Mouse (Mus musculus) hematopoietic stem cell, adult 5-6 weeks (primary cell): ENCODE measurements around the gene Sipa1l2. TPM values are rescaled to one million over a fixed set of nuclear protein-coding genes. Genes with fewer than 3 reads are reported as not detected.

ENCODE experiments used
- ATAC-seq, 2 experiments: fragments of 125-278 bp in 1 of 2; replicated peaks in 1 of 2; 2 replicates each; pipeline ENCODE4 v1.8.0; 2016 to 2017; ENCODE audit warnings: inconsistent platforms in 2 of 2, mild to moderate bottlenecking in 2 of 2, moderate number of reproducible peaks in 2 of 2, low read depth in 1 of 2, moderate TSS enrichment in 1 of 2; ENCODE audit not compliant: low FRiP score in 2 of 2, poor library complexity in 2 of 2, severe bottlenecking in 2 of 2, insufficient read depth in 1 of 2, low TSS enrichment in 1 of 2
- total RNA-seq: library from RNA; stranded (forward); fragments of 172-1452, 232-1000 nt; gene quantifications from 2 replicates; pipeline ENCODE4 v1.2.3, GENCODE M21; 2017

The Sipa1l2 gene
- total RNA-seq, 1 experiment from 2014 or later, result 0.94 TPM

GRCm38 (mm10) chr8:125509175-125509574 is 60.4 kb downstream of the Sipa1l2 start:
- ATAC-seq, result no peak

DNA sequence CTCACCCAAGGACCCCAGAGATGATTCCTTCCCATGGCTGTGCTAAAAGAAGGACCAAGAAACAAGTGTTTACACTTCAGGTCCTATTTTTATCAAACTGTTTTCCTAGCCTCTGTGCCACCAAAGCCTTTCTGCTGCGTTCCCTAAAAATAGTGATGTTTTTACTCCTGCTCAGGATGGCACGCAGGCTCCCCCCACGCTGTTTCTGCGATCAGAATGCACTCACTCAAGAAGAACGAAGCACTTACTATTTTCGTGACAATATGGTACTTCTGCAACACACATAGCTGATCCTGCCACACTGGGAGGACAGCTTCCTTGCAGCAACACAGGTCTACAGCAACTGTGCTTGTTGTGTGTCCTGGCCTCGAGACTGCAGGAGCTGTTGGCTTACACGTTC is 62.3 kb downstream of the Sipa1l2 start:
- ATAC-seq, result no peak

DNA sequence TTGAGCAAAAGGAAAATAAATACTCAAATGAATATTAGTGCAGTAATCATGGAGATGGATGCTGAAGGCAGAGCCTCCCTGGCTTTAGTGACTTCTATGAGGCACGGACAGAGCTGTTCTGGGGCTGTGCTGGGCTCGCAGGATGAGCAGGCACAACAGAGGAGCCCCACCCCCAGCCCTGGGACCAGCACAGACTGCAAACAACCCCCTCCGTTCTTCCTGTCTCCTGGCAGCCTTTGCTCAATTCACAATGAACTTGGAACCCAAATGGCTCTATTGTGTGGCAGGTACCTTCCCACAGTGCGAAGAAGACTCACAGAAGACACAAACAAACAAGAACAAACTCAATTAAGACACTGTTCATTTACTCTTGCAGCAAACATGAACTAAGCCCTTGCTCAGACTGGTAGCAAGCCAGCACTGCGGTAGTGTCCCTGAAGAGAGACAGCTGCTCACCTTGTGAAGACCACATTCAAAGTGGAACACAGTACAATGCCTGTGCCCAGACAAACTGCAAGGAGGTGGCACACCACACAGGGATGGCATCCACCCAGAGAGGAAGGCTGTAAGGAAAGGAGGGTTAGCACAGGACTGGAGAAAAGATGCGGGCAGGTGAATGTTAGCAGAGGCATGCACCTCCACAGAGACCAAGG is 64.9 kb downstream of the Sipa1l2 start:
- no peak for ATAC-seq

GRCm38 (mm10) chr8:125503808-125504207 is 65.8 kb downstream of the Sipa1l2 start:
- no peak for ATAC-seq

DNA sequence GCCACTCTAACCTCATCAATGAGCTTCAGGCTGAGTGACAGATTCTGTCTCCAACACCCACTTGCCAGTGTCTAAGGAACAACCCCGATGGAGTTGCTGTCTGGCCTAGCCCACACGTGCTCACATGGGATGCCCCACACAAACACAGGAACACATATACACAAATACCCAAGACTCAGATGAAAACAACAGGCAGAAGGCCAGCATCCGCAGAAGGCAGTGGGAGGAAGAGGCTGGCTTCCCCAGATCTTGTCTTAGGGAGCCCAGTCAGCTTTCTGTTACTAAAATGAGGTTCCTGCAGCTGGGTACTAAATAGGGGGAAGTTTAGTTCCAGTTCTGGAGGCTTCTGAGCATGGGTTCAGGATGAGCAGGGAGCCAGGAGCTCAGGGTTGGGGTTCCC is 66.8 kb downstream of the Sipa1l2 start:
- no peak for ATAC-seq

- ATAC-seq, result no peak
Observed at GRCm38 (mm10) chr8:125500005-125500404, 69.6 kb downstream of the Sipa1l2 start.

- ATAC-seq, result peak; percentile 86 to 87
Observed at GRCm38 (mm10) chr8:125498508-125498907, 71.1 kb downstream of the Sipa1l2 start.

DNA sequence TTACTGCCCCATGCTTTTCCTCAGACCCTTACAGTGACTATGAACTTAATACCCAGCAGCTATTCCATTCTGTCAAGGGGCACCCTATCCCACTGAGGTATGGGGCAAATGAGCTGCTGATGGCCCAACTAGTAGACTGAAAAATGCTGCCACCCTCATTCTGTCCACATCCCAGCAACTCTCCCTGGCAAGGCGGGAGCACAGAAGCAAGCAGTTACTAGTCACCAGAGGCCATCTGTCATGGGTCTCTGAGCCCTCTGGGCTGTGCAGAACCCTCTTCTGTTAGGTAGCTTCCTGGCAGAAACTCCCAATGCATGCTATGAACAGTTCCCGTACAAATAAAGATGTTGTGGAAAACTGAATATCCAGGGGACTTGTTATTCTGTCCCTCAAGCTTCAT is 74.1 kb downstream of the Sipa1l2 start:
- ATAC-seq, result no peak

- no peak for ATAC-seq
Observed at GRCm38 (mm10) chr8:125493254-125493815, 76.3 kb downstream of the Sipa1l2 start.

GRCm38 (mm10) chr8:125492416-125492815 is 77.2 kb downstream of the Sipa1l2 start:
- ATAC-seq, result no peak

GRCm38 (mm10) chr8:125488747-125489146 is 80.9 kb downstream of the Sipa1l2 start:
- ATAC-seq, result no peak

GRCm38 (mm10) chr8:125485715-125486114 is 83.9 kb downstream of the Sipa1l2 start:
- ATAC-seq, result no peak

GRCm38 (mm10) chr8:125484530-125485196 is 84.9 kb downstream of the Sipa1l2 start:
- no peak for ATAC-seq

DNA sequence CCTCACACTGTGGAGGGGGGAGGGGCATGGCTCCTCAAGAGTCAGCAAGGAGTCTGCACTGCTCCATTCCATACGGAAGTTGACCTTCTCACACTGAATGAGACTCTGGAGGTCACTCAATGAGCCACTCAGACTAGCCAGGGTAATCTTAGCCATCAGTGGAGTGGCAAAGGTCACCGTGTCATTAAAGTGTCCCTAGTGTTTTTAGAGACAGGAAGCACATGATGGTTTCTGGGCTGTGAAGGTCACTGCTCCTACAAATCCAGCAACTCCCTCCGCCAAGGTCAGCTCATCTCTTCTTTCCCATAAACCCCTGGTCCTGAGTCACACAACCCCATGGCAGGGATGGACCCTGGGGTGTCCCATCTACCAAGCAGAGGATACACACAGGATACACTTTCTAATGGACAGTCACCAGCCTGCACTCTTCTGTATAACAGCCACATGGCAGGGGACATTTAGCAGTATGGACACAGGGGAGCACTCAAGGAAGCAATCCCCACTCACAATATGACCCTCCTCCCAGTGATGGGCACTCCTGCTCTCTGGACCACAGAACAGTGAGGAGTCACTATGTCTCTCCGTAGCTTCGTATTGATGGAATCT is 87.0 kb downstream of the Sipa1l2 start:
- no peak for ATAC-seq

DNA sequence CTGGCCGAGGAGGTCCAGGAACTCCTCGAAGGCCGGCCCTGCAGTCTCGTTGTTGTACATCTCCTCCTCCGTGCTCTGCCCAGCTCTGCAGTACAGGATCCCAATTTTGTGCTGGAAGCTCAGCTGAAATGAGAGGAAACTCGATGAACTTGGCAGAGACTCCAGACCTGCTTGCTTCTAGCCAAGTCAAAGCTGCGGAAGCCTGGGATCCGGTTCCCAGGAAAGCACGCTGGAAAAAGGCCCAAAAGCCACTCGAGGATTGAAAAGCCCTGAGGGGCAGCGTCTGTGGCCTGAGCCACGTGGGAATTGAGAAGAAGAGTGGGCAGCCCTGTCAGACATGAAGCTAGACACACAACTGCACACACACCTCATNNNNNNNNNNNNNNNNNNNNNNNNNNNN is 94.7 kb downstream of the Sipa1l2 start:
- no peak for ATAC-seq

- ATAC-seq, result no peak
Observed at GRCm38 (mm10) chr8:125471374-125471773, 98.2 kb downstream of the Sipa1l2 start.

DNA sequence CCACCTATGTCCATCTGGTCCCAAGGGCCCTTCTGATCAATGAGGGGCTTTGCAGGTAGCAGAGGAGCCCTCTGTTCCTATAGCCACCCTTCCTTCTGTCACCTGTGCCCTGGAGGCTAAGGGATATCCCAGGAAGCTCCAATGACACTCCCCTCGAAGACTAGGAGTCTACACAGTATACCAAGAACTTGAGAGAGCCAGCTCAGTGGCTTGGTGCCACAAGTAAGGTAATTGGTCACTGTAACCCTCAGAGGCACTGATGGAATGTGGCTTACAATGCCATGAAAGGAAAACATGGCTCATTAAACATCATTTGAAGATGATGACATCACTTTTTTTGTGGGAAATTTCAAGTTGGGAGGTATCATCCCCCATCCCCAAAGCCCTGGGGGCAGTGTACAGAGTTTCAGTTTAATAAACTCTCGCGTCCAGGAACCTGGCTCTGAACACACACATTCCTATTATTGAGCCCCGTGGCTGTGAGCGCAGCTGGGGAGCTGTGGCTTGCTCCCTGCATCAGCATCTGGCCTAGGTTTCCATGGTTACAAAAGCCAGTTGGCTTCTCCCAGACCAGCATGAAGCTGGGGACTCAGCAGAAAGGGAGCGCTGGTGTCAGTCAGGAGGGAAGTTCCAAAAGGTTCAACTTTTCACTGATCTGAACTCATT is 104.3 kb downstream of the Sipa1l2 start:
- no peak for ATAC-seq

DNA sequence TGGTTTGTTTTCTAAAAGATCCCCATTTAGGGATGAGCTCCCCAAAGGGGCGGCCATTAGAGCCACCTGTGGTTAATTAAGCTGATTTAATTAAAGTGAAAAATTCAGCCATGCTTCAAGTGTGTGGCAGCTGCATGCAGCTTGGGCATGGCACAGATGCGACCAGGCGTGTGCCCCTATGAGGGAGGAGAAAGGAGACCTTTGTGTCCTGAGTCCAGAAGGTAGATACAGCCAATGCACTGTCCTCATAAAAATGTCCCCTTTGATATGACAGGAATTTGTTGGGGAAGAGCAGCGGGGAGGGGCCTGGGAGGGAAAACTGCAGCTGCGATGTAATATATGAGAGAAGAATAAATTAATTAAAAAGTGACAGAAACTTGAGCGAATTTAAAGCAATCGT is 106.7 kb downstream of the Sipa1l2 start:
- ATAC-seq, result no peak
